Mouse (Mus musculus) heart, embryonic 13.5 days (tissue): ENCODE results near the gene Ccl20. TPM values are rescaled to one million over a fixed set of nuclear protein-coding genes. Genes with fewer than 3 reads are reported as not detected.

Source experiments
- ATAC-seq: fragments of 200-750 bp; cut with Nextera tagmentation; 2 replicates; pipeline ENCODE4 v1.8.0; 2017; ENCODE audit warnings: moderate TSS enrichment; ENCODE audit not compliant: insufficient number of reproducible peaks, low FRiP score, low TSS enrichment; ENCODE audit errors: extremely low read depth
- H3K27ac ChIP-seq: fragments of 300-500 bp; sonication (generic); replicated peaks from 2 replicates; pipeline ENCODE4 v1.5.1; 2015; ENCODE audit warnings: moderate library complexity, mild to moderate bottlenecking, inconsistent platforms
- H3K27me3 ChIP-seq: fragments of 300-500 bp; sonication (generic); replicated peaks from 2 replicates; pipeline ENCODE4 v1.6.1; 2015; ENCODE audit warnings: mild to moderate bottlenecking, inconsistent platforms
- H3K36me3 ChIP-seq: fragments of 300-500 bp; sonication (generic); 2 replicates; pipeline ENCODE4 v1.6.1; 2015; ENCODE audit warnings: mild to moderate bottlenecking, inconsistent platforms
- H3K4me1 ChIP-seq: fragments of 300-500 bp; sonication (generic); 2 replicates; pipeline ENCODE4 v1.6.1; 2015; ENCODE audit warnings: inconsistent platforms
- H3K4me2 ChIP-seq: fragments of 300-500 bp; sonication (generic); 2 replicates; pipeline ENCODE4 v1.6.1; 2015; ENCODE audit warnings: inconsistent platforms, mild to moderate bottlenecking, moderate library complexity
- H3K4me3 ChIP-seq: fragments of 300-500 bp; sonication (generic); 2 replicates; pipeline ENCODE4 v1.5.1; 2015; ENCODE audit warnings: moderate library complexity, mild to moderate bottlenecking, inconsistent platforms
- H3K9ac ChIP-seq: fragments of 300-500 bp; sonication (generic); 2 replicates; pipeline ENCODE4 v1.6.1; 2015; ENCODE audit warnings: inconsistent platforms, mild to moderate bottlenecking, moderate library complexity
- H3K9me3 ChIP-seq: fragments of 300-500 bp; sonication (generic); 2 replicates; pipeline ENCODE4 v1.6.1; 2016; ENCODE audit warnings: inconsistent platforms
- WGBS: fragments of 180-500 bp; shearing (Covaris S2); methylation state at CpG from one replicate; pipeline ENCODE4 v1.1.7; 2015; ENCODE audit warnings: mixed read lengths; 5-methylcytosine and 5-hydroxymethylcytosine counted together
- polyA plus RNA-seq: library from polyadenylated mRNA; unstranded; fragments of >200 nt; fragmentation: Nextera tagmentation; extraction: Ambion mirVana; gene quantifications from 2 replicates; pipeline ENCODE4 v1.2.1, GENCODE M21; 2015

Ccl20 gene
- polyA plus RNA-seq, result 0.25 and 0.47 TPM in 2 replicates

DNA sequence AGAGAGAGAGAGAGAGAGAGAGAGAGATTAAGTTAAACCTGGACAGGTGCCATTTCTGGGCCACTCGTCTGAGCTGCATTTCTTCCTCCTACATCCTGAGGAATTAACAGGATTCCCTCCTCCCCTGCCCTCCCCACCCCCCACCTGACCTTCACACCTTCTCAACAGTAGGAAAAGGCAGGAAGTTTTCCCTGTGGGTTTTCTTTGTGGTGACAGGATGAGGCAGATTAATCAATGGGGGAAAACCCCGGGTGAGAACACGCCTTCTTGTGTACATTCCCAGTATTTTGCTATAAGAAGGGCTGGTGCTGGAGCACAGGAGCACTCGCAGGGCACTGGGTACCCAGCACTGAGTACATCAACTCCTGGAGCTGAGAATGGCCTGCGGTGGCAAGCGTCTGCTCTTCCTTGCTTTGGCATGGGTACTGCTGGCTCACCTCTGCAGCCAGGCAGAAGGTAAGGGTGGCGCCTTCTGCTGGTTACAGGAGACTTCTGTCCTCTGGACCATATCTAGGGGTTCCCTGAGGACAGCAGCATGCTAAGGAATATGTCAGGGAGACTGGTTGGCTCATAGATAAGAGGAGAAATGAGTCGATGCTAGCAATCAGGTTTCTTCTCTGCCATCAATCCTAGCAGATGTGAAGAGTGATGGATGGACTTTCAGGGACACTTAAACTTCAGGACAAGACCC, at the start of gene Ccl20:
Gene Ccl20 (plus strand): TSS at position 320 of the 691 bp plus-strand sequence.
- 25% methylated on average over 8 of the region's 8 CpGs for WGBS
- Histone ChIP-seq H3K4me1 (peaks cover 31% of the 10 kb centered on the region), H3K9me3 (no peaks in the 10 kb centered on the region), H3K9ac (no peak within 1 kb of the TSS), H3K27ac (no peak within 1 kb of the TSS), H3K4me2 (no peak within 1 kb of the TSS), H3K27me3 (no peaks in the 10 kb centered on the region), H3K4me3 (no peak within 1 kb of the TSS), H3K36me3 (no peaks in the 10 kb centered on the region)
- no peak for ATAC-seq

DNA sequence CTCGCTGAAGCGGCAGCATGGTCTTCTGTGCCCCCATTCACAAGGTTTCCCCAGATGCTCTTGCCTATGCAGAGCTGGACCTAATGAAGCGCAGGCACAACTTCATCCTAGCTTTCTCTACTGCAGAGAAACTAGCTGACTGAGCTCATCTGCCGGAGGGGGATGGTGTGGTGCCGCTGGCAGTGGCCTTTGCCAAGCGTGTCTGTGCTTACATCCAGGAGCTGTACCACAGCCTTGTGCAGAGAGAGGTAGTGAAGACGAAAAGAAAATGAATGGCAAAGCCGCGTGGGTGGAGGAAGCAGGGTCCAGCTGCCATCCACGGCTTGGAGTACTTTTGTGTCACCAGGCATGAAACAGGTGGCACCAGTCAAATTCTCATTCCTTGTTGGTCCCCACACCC, 49.4 kb upstream of the Ccl20 start:
- no peak for ATAC-seq
- 78% methylated on average over 10 of the region's 10 CpGs for WGBS
- H3K4me3 ChIP-seq, result no peak overlapping the region
- H3K4me1 ChIP-seq, result no peaks in the 10 kb centered on the region
- H3K9ac ChIP-seq, result no peak overlapping the region
- H3K27ac ChIP-seq, result no peak overlapping the region
- H3K27me3 ChIP-seq, result no peaks in the 10 kb centered on the region
- no peak overlapping the region for H3K4me2 ChIP-seq
- no peaks in the 10 kb centered on the region for H3K9me3 ChIP-seq
- H3K36me3 ChIP-seq, result no peaks in the 10 kb centered on the region

DNA sequence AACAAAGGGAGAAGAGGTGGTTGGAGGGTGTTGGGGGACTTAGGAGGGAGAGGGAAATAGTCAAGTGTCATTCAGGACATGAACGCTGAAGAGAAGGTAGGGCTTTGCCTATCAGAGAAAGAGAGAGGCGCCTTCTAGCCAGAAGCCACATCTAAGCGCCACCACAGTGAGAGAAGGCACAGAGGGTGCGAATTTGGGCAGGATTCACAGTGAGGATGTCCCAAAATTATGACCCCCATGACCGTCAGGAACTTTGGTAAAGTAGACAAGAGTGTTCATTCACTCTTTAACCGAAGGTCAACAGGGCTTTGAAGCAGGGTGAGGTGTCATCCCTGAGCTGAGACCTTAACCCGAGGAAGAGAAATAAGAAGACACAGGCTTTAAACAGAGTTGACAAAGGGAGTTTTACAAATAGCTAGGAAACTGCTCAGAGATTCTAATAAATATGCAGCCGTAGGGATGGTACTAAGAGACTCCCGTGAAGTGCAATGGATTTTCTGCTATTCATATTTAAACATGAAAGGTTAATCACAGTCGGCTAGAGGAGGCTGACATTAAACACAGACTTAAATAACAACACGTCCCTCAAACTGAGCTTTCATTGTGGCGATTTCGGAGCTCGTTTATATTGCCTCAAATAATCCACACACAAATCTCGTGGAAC, 40.9 kb upstream of the Ccl20 start:
- Histone ChIP-seq H3K4me2 (peak overlapping the region; percentile 62), H3K9ac (0 out of 2 replicates have a peak overlapping the region, but pooled peaks have one; percentile 45), H3K36me3 (no peaks in the 10 kb centered on the region), H3K9me3 (no peaks in the 10 kb centered on the region), H3K4me3 (peak overlapping the region; percentile 42), H3K27ac (no peak overlapping the region), H3K27me3 (no peaks in the 10 kb centered on the region), H3K4me1 (0 out of 2 replicates have a peak, but pooled peaks cover 3% of the 10 kb centered on the region)
- 39% methylated on average over 15 of the region's 15 CpGs for WGBS
- no peak for ATAC-seq

DNA sequence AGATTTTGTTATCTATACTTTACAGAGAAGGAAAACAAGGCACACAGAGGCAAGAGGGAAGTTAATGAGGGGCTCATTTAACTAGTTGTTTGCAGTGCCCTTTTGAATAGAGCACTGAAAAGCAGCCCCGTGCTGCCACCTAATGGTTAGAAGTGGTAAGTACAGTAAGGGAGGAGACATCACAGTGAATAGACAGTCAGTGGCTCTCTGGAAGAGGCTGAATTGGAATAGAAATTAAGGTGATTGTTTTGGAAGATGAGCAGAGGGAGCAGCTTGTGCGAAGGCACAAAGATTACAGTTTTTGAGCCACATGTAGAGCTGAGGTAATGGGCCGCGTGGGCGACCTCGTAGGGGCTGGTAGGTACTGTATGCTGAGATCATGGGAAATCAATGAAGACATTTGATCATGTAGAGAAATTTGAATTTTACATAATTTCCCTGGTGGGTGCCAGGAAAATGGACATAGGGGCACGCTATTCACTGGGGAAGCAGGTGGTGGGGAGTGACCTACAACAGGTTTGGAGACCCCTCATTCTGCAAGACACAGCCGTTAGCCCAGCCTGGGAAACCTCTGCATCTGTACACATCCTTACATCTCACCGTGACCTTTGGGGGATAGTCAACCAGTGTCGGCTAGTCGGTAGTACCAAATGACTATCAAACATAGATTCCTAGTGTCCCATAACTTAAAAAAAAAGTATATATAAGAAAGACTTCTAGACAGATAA, 40.2 kb upstream of the Ccl20 start:
- Histone ChIP-seq H3K27me3 (no peaks in the 10 kb centered on the region), H3K4me2 (peak overlapping the region; percentile 62), H3K27ac (no peak overlapping the region), H3K36me3 (no peaks in the 10 kb centered on the region), H3K4me1 (0 out of 2 replicates have a peak, but pooled peaks cover 3% of the 10 kb centered on the region), H3K9ac (0 out of 2 replicates have a peak overlapping the region, but pooled peaks have one; percentile 45), H3K4me3 (peak overlapping the region; percentile 42), H3K9me3 (no peaks in the 10 kb centered on the region)
- no peak for ATAC-seq
- 41% methylated on average over 11 of the region's 11 CpGs for WGBS

DNA sequence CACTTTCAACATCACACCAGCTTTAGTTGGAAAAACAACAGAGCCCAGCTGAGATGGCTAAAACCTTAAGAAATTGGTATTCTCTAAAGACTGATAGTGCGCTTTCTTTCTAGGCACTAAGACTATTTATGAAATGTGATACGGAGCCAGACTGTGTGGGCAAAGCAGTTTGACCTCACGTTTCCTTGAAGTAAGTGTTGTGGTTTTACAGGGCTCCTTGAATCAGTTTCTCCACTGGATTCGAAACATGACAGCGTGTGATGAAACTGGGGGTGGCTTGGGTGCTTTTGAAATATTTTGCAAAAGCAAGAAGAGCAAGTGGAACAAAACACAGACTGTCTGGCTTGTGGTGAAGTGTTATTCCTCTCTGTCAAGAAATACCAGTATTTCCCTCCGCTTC, 39.5 kb upstream of the Ccl20 start:
- Histone ChIP-seq H3K4me2 (no peak overlapping the region), H3K4me1 (0 out of 2 replicates have a peak, but pooled peaks cover 3% of the 10 kb centered on the region), H3K4me3 (no peak overlapping the region), H3K9ac (no peak overlapping the region), H3K27me3 (no peaks in the 10 kb centered on the region), H3K27ac (no peak overlapping the region), H3K36me3 (no peaks in the 10 kb centered on the region), H3K9me3 (no peaks in the 10 kb centered on the region)
- no peak for ATAC-seq
- 71% methylated on average over 6 of the region's 6 CpGs for WGBS

DNA sequence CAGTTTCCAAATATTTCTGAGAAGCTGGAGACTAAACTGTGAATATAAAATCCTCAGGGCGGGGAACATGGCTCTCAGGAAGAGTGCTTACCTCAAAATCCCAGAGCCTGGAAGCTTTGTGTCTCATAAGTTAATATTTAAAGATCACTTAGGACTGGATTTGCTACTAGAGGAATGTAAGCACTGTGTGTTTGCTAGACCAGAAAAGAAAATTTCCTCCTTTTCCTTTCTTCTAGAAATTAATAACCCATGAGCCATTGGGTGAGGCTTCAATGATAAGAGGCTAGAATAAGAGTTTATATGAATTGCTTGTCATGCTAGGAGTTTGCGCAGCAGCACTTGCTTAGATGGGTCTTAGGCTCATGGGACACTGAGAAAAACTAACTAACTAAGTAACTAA, 31.8 kb upstream of the Ccl20 start:
- no peak for ATAC-seq
- 87% methylated on average over 2 of the region's 2 CpGs for WGBS

DNA sequence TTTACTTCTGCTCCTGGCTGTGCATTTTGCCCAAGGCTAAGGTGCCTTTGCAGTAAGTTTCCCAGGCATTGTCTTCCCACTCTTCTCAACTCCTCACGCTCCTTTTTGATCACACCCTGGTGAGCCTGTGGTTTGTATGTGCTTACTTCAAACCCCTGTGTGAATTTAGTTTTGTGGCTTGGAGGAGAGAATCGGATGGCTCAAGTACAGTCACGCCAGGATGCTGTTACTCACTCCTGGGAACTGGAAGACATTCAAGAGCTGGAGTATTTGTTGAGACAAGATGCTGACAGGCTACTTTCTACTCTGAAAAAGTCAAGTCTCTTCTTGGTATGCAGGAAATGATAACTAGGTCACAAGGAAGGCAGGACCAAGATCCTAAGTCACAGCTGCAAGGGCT, 25.3 kb upstream of the Ccl20 start:
- Histone ChIP-seq H3K4me2 (no peak overlapping the region), H3K9me3 (no peaks in the 10 kb centered on the region), H3K36me3 (no peaks in the 10 kb centered on the region), H3K9ac (no peak overlapping the region), H3K27ac (peak overlapping the region; percentile 26), H3K4me1 (peaks cover 4% of the 10 kb centered on the region), H3K4me3 (no peak overlapping the region), H3K27me3 (no peaks in the 10 kb centered on the region)
- WGBS, result 37% methylated on average over 3 of the region's 3 CpGs
- ATAC-seq, result no peak

More for the DNA sequence above, 31.8 kb upstream of the Ccl20 start:
- no peak overlapping the region for H3K4me2 ChIP-seq
- H3K36me3 ChIP-seq, result no peaks in the 10 kb centered on the region
- no peaks in the 10 kb centered on the region for H3K27me3 ChIP-seq
- H3K9me3 ChIP-seq, result no peaks in the 10 kb centered on the region
- no peak overlapping the region for H3K4me3 ChIP-seq
- no peaks in the 10 kb centered on the region for H3K4me1 ChIP-seq
- no peak overlapping the region for H3K9ac ChIP-seq
- no peak overlapping the region for H3K27ac ChIP-seq

DNA sequence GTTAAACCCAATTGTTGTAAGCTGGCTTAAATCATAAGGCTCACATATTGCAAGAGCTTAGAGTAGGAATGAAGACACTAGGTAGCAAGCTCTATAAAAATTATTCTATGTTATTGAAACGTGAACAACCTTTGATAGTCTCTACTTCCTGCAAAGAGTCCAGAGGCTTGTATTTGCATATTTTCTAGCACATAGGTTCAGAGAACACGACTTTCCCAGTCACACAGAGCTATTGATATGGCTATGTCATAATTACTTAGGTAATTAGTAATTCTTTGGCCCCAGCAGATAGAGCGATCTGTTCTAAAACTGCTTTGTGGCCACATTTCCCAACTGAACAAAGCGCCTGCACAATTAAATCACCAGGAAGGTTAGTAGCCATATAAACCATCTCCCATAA, 19.6 kb upstream of the Ccl20 start:
- no peak for ATAC-seq
- Histone ChIP-seq H3K9me3 (no peaks in the 10 kb centered on the region), H3K27ac (no peak overlapping the region), H3K36me3 (no peaks in the 10 kb centered on the region), H3K4me3 (no peak overlapping the region), H3K9ac (no peak overlapping the region), H3K4me2 (no peak overlapping the region), H3K27me3 (no peaks in the 10 kb centered on the region), H3K4me1 (peaks cover 31% of the 10 kb centered on the region)
- 85% methylated on average over 4 of the region's 4 CpGs for WGBS

DNA sequence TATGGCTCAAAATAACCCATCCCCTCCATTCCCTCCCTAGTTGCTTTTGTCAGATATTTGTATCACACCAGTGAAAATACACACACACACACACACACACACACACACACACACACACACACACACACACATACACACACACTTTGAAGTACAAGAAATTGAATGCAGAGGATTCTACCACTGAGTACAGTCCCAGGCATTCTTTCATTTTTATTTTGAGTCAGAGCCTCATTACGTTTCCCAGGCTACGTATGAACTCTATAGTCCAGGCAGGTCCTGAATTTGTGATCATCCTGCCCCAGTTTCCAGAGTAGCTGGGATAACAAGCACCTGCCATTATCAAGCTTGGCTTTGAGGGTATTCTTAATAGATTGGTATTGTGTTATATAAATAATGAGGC, 17.4 kb upstream of the Ccl20 start:
- H3K9me3 ChIP-seq, result no peaks in the 10 kb centered on the region
- ATAC-seq, result no peak
- no peak overlapping the region for H3K9ac ChIP-seq
- peak overlapping the region; percentile 48 for H3K27ac ChIP-seq
- no peaks in the 10 kb centered on the region for H3K36me3 ChIP-seq
- no peak overlapping the region for H3K4me2 ChIP-seq
- no peak overlapping the region for H3K4me3 ChIP-seq
- 74% methylated on average over 2 of the region's 2 CpGs for WGBS
- peaks cover 34% of the 10 kb centered on the region for H3K4me1 ChIP-seq
- H3K27me3 ChIP-seq, result no peaks in the 10 kb centered on the region

DNA sequence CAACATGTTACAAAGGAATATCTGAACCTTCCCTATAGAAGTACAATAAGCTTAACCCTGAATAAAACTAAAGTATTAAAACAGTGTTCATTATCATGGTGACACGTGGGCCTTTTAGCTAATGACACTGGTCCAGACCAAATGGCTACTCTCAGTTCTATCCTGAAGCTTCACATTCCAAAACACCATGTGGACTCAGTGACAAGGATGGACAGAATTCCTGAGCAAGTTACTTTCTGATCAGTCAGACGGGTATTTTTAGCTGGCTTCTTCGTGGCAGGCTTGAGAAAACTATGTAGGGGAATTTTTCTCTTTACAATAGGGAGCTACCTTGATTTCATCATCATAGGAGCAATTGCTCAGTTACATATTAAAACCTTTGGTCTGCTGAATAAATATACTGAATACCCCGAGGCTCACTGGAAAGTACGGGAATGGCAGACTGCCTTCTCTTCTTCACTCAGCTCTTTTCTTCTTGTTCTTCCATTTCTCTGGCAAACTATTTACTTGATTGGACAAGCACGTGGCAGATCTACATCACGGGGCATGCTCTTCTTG, 16.9 kb upstream of the Ccl20 start:
- Histone ChIP-seq H3K9me3 (no peaks in the 10 kb centered on the region), H3K9ac (no peak overlapping the region), H3K36me3 (no peaks in the 10 kb centered on the region), H3K27ac (peak overlapping the region; percentile 48), H3K4me3 (no peak overlapping the region), H3K4me1 (peaks cover 34% of the 10 kb centered on the region), H3K27me3 (no peaks in the 10 kb centered on the region), H3K4me2 (no peak overlapping the region)
- WGBS, result 53% methylated on average over 7 of the region's 7 CpGs
- ATAC-seq, result no peak

DNA sequence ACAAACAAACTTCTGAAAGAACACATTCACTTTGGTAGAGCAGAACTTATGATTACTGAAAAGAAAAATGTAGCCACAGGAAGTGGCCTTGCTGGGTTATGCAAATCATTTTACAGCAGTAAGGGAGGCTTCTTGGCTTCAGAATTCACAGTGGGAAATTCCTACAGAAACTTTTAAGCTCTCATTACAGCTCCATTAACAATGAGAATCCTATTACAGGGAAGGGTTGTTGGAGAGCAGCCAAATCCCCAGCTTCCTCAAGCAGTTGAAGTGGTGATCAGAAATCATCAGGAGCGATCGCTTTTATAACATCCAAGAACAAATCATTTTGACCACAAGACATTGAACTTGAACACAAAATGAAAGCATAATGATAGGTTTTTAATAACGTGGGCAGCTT, 14.7 kb upstream of the Ccl20 start:
- Histone ChIP-seq H3K4me3 (no peak overlapping the region), H3K4me2 (no peak overlapping the region), H3K9me3 (no peaks in the 10 kb centered on the region), H3K36me3 (no peaks in the 10 kb centered on the region), H3K27me3 (no peaks in the 10 kb centered on the region), H3K4me1 (peaks cover 25% of the 10 kb centered on the region), H3K9ac (no peak overlapping the region), H3K27ac (no peak overlapping the region; the same call in 1 of the 2 replicates)
- WGBS, result 42% methylated on average over 3 of the region's 3 CpGs
- ATAC-seq, result no peak
